Mouse (Mus musculus) spleen, postnatal 36 days (tissue): Measurements from ENCODE around the gene Clk2.

ENCODE experiments used
- DNase-seq, 2 experiments: peaks; one replicate each; pipeline ENCODE4 v3.0.0; 2022; ENCODE audit warnings: low spot score in 2 of 2, mixed read lengths in 1 of 2

Gene Clk2

DNA sequence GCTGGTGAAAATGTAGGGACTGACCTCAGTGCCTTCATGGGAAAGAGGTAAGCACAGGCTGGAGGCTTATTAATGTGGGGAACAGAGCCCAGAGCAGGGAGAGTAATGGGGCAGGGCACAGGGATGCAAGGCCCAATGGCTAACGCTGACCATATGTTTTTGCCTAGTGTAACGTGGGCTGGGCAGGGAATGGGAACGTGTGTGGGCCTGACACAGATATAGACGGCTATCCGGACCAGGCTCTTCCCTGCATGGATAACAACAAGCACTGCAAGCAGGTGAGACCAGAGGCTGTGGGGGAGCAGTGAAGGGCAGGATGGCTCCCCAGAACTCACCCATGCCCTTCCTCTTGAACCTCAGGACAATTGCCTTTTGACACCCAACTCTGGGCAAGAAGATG lies 56.6 kb downstream of the Clk2 start:
- no peak for DNase-seq

DNA sequence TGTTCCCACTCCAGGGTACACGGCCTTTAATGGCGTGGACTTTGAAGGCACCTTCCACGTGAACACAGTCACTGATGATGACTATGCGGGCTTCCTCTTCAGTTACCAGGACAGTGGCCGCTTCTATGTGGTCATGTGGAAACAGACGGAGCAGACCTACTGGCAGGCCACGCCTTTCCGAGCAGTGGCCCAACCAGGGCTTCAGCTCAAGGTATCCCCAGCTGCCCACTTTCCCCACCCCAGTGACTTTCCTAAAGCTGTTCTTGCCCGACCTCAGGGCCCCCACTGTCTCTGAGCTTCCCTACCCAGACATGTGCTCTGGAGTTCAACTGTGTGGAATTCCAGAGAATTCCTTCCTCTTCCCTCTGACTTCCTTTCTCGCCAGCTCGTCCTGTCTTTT lies 60.2 kb downstream of the Clk2 start:
- no peak for DNase-seq

DNA sequence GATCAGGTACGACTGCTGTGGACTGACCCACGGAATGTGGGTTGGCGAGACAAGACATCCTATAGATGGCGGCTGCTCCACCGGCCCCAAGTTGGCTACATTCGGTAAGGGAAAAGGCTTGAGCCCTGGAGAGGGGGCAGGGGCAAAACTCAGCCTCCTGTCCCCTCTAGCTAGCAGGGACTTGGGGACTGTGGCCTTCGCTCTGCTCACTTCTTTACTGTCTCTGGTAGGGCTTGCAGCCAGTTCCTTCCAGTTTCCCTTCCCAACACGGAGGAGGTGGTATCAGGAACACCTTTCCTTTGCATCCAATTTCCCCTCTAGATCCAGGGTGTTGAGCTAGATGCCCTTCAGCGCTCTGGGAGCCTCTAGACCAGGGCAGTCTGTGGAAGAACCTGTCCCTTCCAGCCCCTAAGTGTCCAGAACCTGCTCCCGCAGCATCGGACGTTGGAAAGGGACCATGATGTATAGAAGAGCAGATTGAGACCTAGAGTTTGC lies 60.8 kb downstream of the Clk2 start:
- no peak for DNase-seq

DNA sequence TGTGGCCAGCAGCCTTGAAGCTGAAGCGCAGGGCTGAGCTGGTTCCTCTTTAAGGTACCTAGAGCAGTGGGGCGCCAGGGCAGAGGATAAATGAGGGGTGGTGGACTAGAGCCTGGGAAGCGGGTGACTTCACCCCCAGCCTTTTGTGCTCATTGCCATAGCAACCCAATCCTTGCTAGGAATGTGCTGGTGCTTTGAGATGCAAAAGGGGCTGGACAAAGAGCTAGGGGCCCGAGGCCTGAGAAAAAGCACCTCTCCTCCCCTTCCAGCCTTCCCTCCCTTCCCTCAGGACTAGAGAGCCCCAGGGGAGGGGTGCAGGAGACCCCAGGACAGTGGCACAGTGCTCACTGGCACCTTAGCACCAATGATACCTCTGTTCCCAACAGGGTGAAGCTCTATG lies 61.3 kb downstream of the Clk2 start:
- DNase-seq, result no peak

DNA sequence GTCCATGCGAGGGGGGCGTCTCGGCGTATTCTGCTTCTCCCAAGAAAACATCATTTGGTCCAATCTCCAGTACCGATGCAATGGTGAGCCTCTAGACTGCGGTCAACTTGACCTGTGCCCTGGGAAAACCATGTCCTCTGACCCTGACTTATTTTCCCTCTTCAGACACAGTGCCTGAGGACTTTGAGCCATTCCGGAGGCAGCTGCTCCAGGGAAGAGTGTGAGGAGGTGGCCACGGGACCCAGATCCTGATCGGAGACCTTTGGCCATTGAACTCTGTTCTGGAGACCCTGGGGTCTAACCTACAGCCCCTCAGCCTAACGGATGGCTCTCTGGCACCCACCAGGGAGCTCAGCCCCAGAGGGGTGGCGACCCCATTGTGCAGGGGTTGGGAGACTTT lies 61.8 kb downstream of the Clk2 start:
- no peak for DNase-seq
